Mouse (Mus musculus) stomach, postnatal 0 days (tissue): ENCODE measurements around the gene Prdm16. TPM values are rescaled to one million over a fixed set of nuclear protein-coding genes. Genes with fewer than 3 reads are reported as not detected.

Experiments used
- ATAC-seq: fragments of 200-750 bp; cut with Nextera tagmentation; 2 replicates; pipeline ENCODE4 v1.8.0; 2017; ENCODE audit not compliant: low FRiP score, low TSS enrichment
- DNase-seq: peaks from one replicate; pipeline ENCODE4 v3.0.0-alpha.2; 2016; ENCODE audit warnings: low spot score
- H3K27ac ChIP-seq: fragments of 300-500 bp; sonication (generic); replicated peaks from 2 replicates; pipeline ENCODE4 v1.5.1; 2014; ENCODE audit warnings: mild to moderate bottlenecking, control low read depth
- H3K27me3 ChIP-seq: fragments of 300-500 bp; sonication (generic); 2 replicates; pipeline ENCODE4 v1.6.1; 2014; ENCODE audit warnings: low read length; ENCODE audit not compliant: control insufficient read depth, insufficient read depth
- H3K36me3 ChIP-seq: fragments of 300-500 bp; sonication (generic); 2 replicates; pipeline ENCODE4 v1.6.1; 2014; ENCODE audit warnings: low read length, mixed read lengths; ENCODE audit not compliant: control insufficient read depth, insufficient read depth
- H3K4me1 ChIP-seq: fragments of 300-500 bp; sonication (generic); replicated peaks from 2 replicates; pipeline ENCODE4 v1.6.1; 2014; ENCODE audit warnings: antibody characterized with exemption; ENCODE audit not compliant: control insufficient read depth, insufficient read depth
- H3K4me2 ChIP-seq: fragments of 300-500 bp; sonication (generic); replicated peaks from 2 replicates; pipeline ENCODE4 v1.6.1; 2014; ENCODE audit warnings: low read depth, mild to moderate bottlenecking, control low read depth, moderate library complexity
- H3K4me3 ChIP-seq: fragments of 300-500 bp; sonication (generic); 2 replicates; pipeline ENCODE4 v1.5.1; 2014; ENCODE audit warnings: low read depth, low read length, control low read depth
- H3K9ac ChIP-seq: fragments of 300-500 bp; sonication (generic); 2 replicates; pipeline ENCODE4 v1.6.1; 2014; ENCODE audit warnings: mild to moderate bottlenecking, low read length, control low read depth, mixed read lengths
- H3K9me3 ChIP-seq: fragments of 300-500 bp; sonication (generic); 2 replicates; pipeline ENCODE4 v1.6.1; 2016; ENCODE audit warnings: low read length; ENCODE audit not compliant: control insufficient read depth
- CTCF ChIP-seq: IDR thresholded peaks from 2 replicates; pipeline ENCODE4 v1.5.1; 2016; ENCODE audit warnings: antibody characterized with exemption, low read depth, mild to moderate bottlenecking, moderate library complexity
- EP300 ChIP-seq: optimal IDR thresholded peaks from 2 replicates; pipeline ENCODE3; 2016; ENCODE audit warnings: antibody characterized with exemption
- whole genome bisulfite sequencing: fragments of 180-500 bp; shearing (Covaris S2); extraction: QIAGEN DNeasy Blood & Tissue Kit; methylation state at CpG from one replicate; pipeline ENCODE4 v1.1.7; 2014; 5-methylcytosine and 5-hydroxymethylcytosine counted together
- polyA plus RNA-seq: library from polyadenylated mRNA; unstranded; fragments of >200 nt; fragmentation: Nextera tagmentation; extraction: Ambion mirVana; gene quantifications from 2 replicates; pipeline ENCODE4 v1.2.1, GENCODE M21; 2015

Prdm16 gene
- polyA plus RNA-seq, 1 experiment from 2014 or later = 15.6 TPM

- TF ChIP-seq EP300 (no peak), CTCF (no peak)
- no peak for ATAC-seq
- DNase-seq = no peak
These were observed 311.3 kb downstream of the Prdm16 start for GRCm38 (mm10) chr4:154325410-154325809.

GRCm38 (mm10) chr4:154313622-154313967 lies 323.1 kb downstream of the Prdm16 start:
- no peak for DNase-seq
- no peaks in the 10 kb centered on the region for H3K4me1 ChIP-seq
- no peak overlapping the region for H3K4me3 ChIP-seq
- H3K36me3 ChIP-seq = no peaks in the 10 kb centered on the region
- H3K9me3 ChIP-seq = no peaks in the 10 kb centered on the region
- H3K27me3 ChIP-seq = no peaks in the 10 kb centered on the region
- ATAC-seq = no peak
- no peak overlapping the region for H3K9ac ChIP-seq
- no peak overlapping the region for H3K4me2 ChIP-seq
- TF ChIP-seq EP300 (no peak), CTCF (no peak)
- H3K27ac ChIP-seq = no peak overlapping the region
- WGBS = 80% methylated on average over 11 of the region's 11 CpGs

More at GRCm38 (mm10) chr4:154325410-154325809, 311.3 kb downstream of the Prdm16 start:
- Histone ChIP-seq H3K9me3 (no peaks in the 10 kb centered on the region), H3K27me3 (no peaks in the 10 kb centered on the region), H3K4me3 (no peak overlapping the region), H3K27ac (no peak overlapping the region), H3K36me3 (peaks cover 4% of the 10 kb centered on the region; the same call in 1 of the 2 replicates), H3K4me2 (no peak overlapping the region), H3K4me1 (no peaks in the 10 kb centered on the region), H3K9ac (no peak overlapping the region)
- 65% methylated on average over 4 of the region's 4 CpGs for WGBS

- WGBS = 68% methylated on average over 4 of the region's 4 CpGs
- Histone ChIP-seq H3K27ac (no peak overlapping the region), H3K9me3 (no peaks in the 10 kb centered on the region), H3K4me3 (no peak overlapping the region), H3K9ac (no peak overlapping the region), H3K4me1 (no peaks in the 10 kb centered on the region), H3K36me3 (no peaks in the 10 kb centered on the region), H3K27me3 (no peaks in the 10 kb centered on the region), H3K4me2 (no peak overlapping the region)
- TF ChIP-seq CTCF = no peak
- TF ChIP-seq EP300 = no peak
- DNase-seq (no peak), ATAC-seq (no peak)
These were observed 323.6 kb downstream of the Prdm16 start for GRCm38 (mm10) chr4:154312935-154313621.

GRCm38 (mm10) chr4:154312143-154312812 lies 324.4 kb downstream of the Prdm16 start:
- H3K4me1 ChIP-seq = no peaks in the 10 kb centered on the region
- no peak overlapping the region for H3K27ac ChIP-seq
- TF ChIP-seq EP300 (no peak), CTCF (no peak)
- H3K9me3 ChIP-seq = no peaks in the 10 kb centered on the region
- no peaks in the 10 kb centered on the region for H3K27me3 ChIP-seq
- H3K9ac ChIP-seq = no peak overlapping the region
- H3K36me3 ChIP-seq = no peaks in the 10 kb centered on the region
- H3K4me3 ChIP-seq = no peak overlapping the region
- no peak overlapping the region for H3K4me2 ChIP-seq
- 94% methylated on average over 2 of the region's 2 CpGs for WGBS
- no peak for DNase-seq
- peak; percentile 22; the same call in 1 of the 2 replicates for ATAC-seq

GRCm38 (mm10) chr4:154310576-154311262 lies 326.0 kb downstream of the Prdm16 start:
- Histone ChIP-seq H3K9ac (no peak overlapping the region), H3K4me3 (no peak overlapping the region), H3K4me2 (no peak overlapping the region), H3K27ac (no peak overlapping the region), H3K9me3 (no peaks in the 10 kb centered on the region), H3K27me3 (no peaks in the 10 kb centered on the region), H3K4me1 (no peaks in the 10 kb centered on the region), H3K36me3 (no peaks in the 10 kb centered on the region)
- ATAC-seq (no peak), DNase-seq (no peak)
- TF ChIP-seq EP300 (no peak), CTCF (no peak)
- 50% methylated on average over 9 of the region's 9 CpGs for WGBS
